Mouse (Mus musculus) neural tube, embryonic 12.5 days (tissue): ENCODE measurements at regions not wholly inside any gene's neighbourhood (a gene's known extent, or its start where the extent isn't known, plus 50 kb on each side); places are given as distances from the start of the nearest gene placed in this dataset.

Experiments used
- ATAC-seq: fragments of 200-750 bp; cut with Nextera tagmentation; 2 replicates; pipeline ENCODE4 v1.8.0; 2017; ENCODE audit warnings: low read depth, mild to moderate bottlenecking, moderate TSS enrichment, moderate library complexity; ENCODE audit not compliant: low FRiP score
- H3K27ac ChIP-seq: fragments of 300-500 bp; sonication (generic); 2 replicates; pipeline ENCODE4 v1.5.1; 2016
- H3K27me3 ChIP-seq: fragments of 300-500 bp; sonication (generic); replicated peaks from 2 replicates; pipeline ENCODE4 v1.6.1; 2016; ENCODE audit warnings: mild to moderate bottlenecking
- H3K36me3 ChIP-seq: fragments of 300-500 bp; sonication (generic); 2 replicates; pipeline ENCODE4 v1.6.1; 2016; ENCODE audit warnings: mild to moderate bottlenecking
- H3K4me1 ChIP-seq: fragments of 300-500 bp; sonication (generic); 2 replicates; pipeline ENCODE4 v1.6.1; 2016
- H3K4me2 ChIP-seq: fragments of 300-500 bp; sonication (generic); replicated peaks from 2 replicates; pipeline ENCODE4 v1.6.1; 2016; ENCODE audit warnings: mild to moderate bottlenecking
- H3K4me3 ChIP-seq: fragments of 300-500 bp; sonication (generic); 2 replicates; pipeline ENCODE4 v1.5.1; 2016
- H3K9ac ChIP-seq: fragments of 300-500 bp; sonication (generic); 2 replicates; pipeline ENCODE4 v1.6.1; 2016; ENCODE audit warnings: mild to moderate bottlenecking
- H3K9me3 ChIP-seq: fragments of 300-500 bp; sonication (generic); 2 replicates; pipeline ENCODE4 v1.6.1; 2016; ENCODE audit warnings: mild to moderate bottlenecking
- WGBS: fragments of 180-500 bp; shearing (Covaris S2); methylation state at CpG from one replicate; pipeline ENCODE4 v1.1.7; 2016; 5-methylcytosine and 5-hydroxymethylcytosine counted together

DNA sequence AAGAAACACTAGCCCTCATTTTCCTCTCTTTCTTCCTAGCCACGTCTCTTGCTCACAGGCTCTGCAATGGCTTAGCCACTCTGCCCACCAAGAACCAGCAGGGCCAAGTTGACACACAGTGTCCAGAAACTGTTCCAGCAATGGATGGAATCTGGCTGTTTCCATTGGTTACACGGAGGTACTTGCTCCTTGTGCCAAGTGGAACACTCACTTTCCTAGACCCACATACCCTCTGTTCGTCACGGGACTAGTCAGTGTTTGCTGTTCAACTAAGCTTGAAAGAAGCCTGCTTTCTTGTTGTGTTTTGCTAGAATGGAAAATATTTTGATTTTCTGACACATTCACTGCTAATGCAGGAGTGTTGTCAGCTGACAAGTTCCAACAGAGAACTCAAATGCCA lies 575.7 kb upstream of the Gulo start:
- Histone ChIP-seq H3K4me3 (no peak overlapping the region), H3K9me3 (no peaks in the 10 kb centered on the region), H3K9ac (no peak overlapping the region), H3K27ac (no peak overlapping the region), H3K4me2 (no peak overlapping the region), H3K36me3 (no peaks in the 10 kb centered on the region), H3K4me1 (no peaks in the 10 kb centered on the region), H3K27me3 (no peaks in the 10 kb centered on the region)
- WGBS, result 83% methylated on average over 4 of the region's 4 CpGs
- no peak for ATAC-seq

- H3K9me3 ChIP-seq, result no peaks in the 10 kb centered on the region
Observed at GRCm38 (mm10) chr14:66579904-66580492, 571.0 kb upstream of the Gulo start.

DNA sequence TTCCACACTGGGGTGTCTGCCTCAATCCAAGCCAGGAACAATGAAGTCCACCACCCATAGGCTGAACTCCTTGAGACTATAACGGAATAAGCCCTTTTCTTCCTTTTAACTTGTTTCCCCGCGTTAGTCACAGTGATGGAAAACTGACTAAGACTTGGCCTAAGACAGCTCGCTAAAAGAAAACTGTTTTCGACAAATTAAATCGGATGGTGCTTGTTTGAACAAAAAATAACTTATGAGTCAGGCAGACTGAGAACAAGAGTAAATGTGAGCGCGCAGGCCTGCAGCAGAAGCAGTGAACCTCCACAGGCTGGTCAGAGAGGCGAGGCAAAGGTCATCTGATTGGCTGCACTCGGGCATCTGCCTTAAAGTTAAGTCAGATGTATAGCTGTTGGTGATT lies 557.6 kb upstream of the Gulo start:
- Histone ChIP-seq H3K27me3 (no peaks in the 10 kb centered on the region), H3K4me3 (no peak overlapping the region)

More at GRCm38 (mm10) chr14:66579904-66580492, 571.0 kb upstream of the Gulo start:
- ATAC-seq, result no peak
- H3K27ac ChIP-seq, result no peak overlapping the region
- no peaks in the 10 kb centered on the region for H3K36me3 ChIP-seq
- H3K4me2 ChIP-seq, result no peak overlapping the region
- no peaks in the 10 kb centered on the region for H3K4me1 ChIP-seq
- no peaks in the 10 kb centered on the region for H3K27me3 ChIP-seq
- 73% methylated on average over 6 of the region's 6 CpGs for WGBS
- no peak overlapping the region for H3K4me3 ChIP-seq
- H3K9ac ChIP-seq, result no peak overlapping the region

GRCm38 (mm10) chr14:66562744-66563143 lies 553.7 kb upstream of the Gulo start:
- no peaks in the 10 kb centered on the region for H3K9me3 ChIP-seq

More for the DNA sequence above, 557.6 kb upstream of the Gulo start:
- Histone ChIP-seq H3K9ac (no peak overlapping the region), H3K36me3 (no peaks in the 10 kb centered on the region), H3K27ac (no peak overlapping the region), H3K4me2 (no peak overlapping the region), H3K9me3 (no peaks in the 10 kb centered on the region), H3K4me1 (no peaks in the 10 kb centered on the region)
- WGBS, result 85% methylated on average over 10 of the region's 10 CpGs
- no peak for ATAC-seq

GRCm38 (mm10) chr14:66561715-66562114 lies 552.7 kb upstream of the Gulo start:
- no peak overlapping the region for H3K27ac ChIP-seq
- no peaks in the 10 kb centered on the region for H3K36me3 ChIP-seq
- 76% methylated on average over 3 of the region's 3 CpGs for WGBS
- no peak overlapping the region for H3K9ac ChIP-seq
- H3K4me1 ChIP-seq, result no peaks in the 10 kb centered on the region
- no peaks in the 10 kb centered on the region for H3K27me3 ChIP-seq
- no peaks in the 10 kb centered on the region for H3K9me3 ChIP-seq
- no peak overlapping the region for H3K4me2 ChIP-seq
- ATAC-seq, result no peak
- no peak overlapping the region for H3K4me3 ChIP-seq

More at GRCm38 (mm10) chr14:66562744-66563143, 553.7 kb upstream of the Gulo start:
- WGBS, result 81% methylated on average over 4 of the region's 4 CpGs
- no peak overlapping the region for H3K9ac ChIP-seq
- no peak overlapping the region for H3K4me3 ChIP-seq
- no peak overlapping the region for H3K4me2 ChIP-seq
- no peaks in the 10 kb centered on the region for H3K4me1 ChIP-seq
- no peaks in the 10 kb centered on the region for H3K36me3 ChIP-seq
- no peak for ATAC-seq
- no peak overlapping the region for H3K27ac ChIP-seq
- no peaks in the 10 kb centered on the region for H3K27me3 ChIP-seq

- ATAC-seq, result no peak
- Histone ChIP-seq H3K4me1 (no peaks in the 10 kb centered on the region), H3K9ac (no peak overlapping the region), H3K9me3 (no peaks in the 10 kb centered on the region), H3K27me3 (no peaks in the 10 kb centered on the region), H3K4me2 (no peak overlapping the region), H3K27ac (no peak overlapping the region), H3K4me3 (no peak overlapping the region), H3K36me3 (no peaks in the 10 kb centered on the region)
- WGBS, result 85% methylated on average over 5 of the region's 5 CpGs
Observed at GRCm38 (mm10) chr14:66561042-66561590, 552.1 kb upstream of the Gulo start.

GRCm38 (mm10) chr14:66558393-66558792 lies 549.4 kb upstream of the Gulo start:
- Histone ChIP-seq H3K4me1 (no peaks in the 10 kb centered on the region), H3K4me2 (no peak overlapping the region), H3K27me3 (no peaks in the 10 kb centered on the region), H3K36me3 (no peaks in the 10 kb centered on the region), H3K4me3 (no peak overlapping the region), H3K27ac (no peak overlapping the region), H3K9me3 (no peaks in the 10 kb centered on the region), H3K9ac (no peak overlapping the region)
- no peak for ATAC-seq
- 89% methylated on average over 5 of the region's 5 CpGs for WGBS

DNA sequence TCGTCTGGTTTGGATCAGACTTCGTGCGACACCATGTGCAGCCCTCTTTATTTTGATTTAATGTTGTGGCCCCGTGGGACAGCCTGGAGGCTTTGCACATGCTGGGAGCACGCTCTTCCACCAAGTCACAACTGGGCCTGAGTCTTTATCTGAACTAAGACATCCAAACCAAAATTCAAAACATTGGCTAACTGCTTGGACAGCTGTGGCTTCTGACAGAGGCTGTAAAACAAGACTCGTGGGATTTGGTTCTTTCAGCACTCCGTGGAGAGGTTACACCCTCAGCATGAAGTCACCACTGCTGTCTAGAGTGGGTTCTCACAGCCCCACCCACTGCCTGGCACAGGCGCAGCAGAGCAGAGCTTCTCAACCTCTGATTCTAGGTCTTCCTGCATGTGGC lies 548.6 kb upstream of the Gulo start:
- Histone ChIP-seq H3K27ac (no peak overlapping the region), H3K4me3 (no peak overlapping the region), H3K9ac (no peak overlapping the region), H3K27me3 (no peaks in the 10 kb centered on the region), H3K4me2 (no peak overlapping the region), H3K4me1 (no peaks in the 10 kb centered on the region), H3K9me3 (no peaks in the 10 kb centered on the region), H3K36me3 (no peaks in the 10 kb centered on the region)
- ATAC-seq, result no peak
- 64% methylated on average over 8 of the region's 8 CpGs for WGBS

DNA sequence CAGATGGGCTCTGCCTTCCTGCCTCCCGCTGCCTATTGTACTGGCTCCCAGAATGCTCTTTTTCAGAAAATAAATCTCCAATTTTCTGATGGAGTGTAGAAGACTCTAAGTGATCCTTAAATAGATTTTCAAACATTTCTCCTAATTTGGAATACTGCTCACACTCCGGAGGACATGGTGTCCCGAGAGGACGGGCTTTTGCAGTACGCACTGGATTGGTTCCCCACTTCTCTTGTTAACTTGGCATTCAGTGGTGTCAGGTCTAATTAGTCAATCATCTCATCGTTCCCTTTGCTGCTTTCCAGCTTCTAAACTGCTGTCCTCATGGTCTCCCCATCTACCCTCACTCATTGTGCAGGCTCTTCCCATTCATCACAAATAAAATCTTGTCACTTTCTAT lies 529.5 kb upstream of the Gulo start:
- Histone ChIP-seq H3K27ac (no peak overlapping the region), H3K27me3 (no peaks in the 10 kb centered on the region), H3K4me3 (no peak overlapping the region), H3K9me3 (no peaks in the 10 kb centered on the region), H3K4me2 (no peak overlapping the region), H3K36me3 (no peaks in the 10 kb centered on the region), H3K4me1 (no peaks in the 10 kb centered on the region), H3K9ac (no peak overlapping the region)
- no peak for ATAC-seq
- WGBS, result 90% methylated on average over 6 of the region's 6 CpGs

GRCm38 (mm10) chr14:66534671-66535070 lies 525.7 kb upstream of the Gulo start:
- H3K27ac ChIP-seq, result no peak overlapping the region
- H3K9ac ChIP-seq, result no peak overlapping the region
- no peaks in the 10 kb centered on the region for H3K36me3 ChIP-seq
- H3K4me2 ChIP-seq, result no peak overlapping the region
- no peaks in the 10 kb centered on the region for H3K9me3 ChIP-seq
- WGBS, result 55% methylated on average over 1 of the region's 1 CpGs
- no peaks in the 10 kb centered on the region for H3K27me3 ChIP-seq
- H3K4me3 ChIP-seq, result no peak overlapping the region
- H3K4me1 ChIP-seq, result no peaks in the 10 kb centered on the region
- ATAC-seq, result no peak

DNA sequence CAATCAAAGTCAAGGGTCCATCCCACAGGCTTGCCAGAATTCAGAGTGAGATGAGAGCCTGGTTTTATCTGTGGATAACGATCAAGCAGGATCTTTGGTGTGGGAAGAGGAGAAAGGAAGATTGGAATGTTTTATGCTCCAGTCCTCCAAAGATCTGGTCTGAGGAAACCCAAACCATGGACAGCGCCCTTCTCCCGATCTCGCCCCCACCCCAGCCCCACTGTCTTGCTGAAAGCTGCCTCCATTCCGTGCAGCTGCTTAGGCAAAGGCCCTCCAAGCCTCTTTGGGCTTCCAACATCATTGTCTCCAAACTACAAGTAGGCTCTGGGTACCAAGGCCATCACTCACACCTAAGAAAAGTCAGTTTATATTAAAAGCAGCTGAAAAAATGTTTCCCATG lies 519.1 kb upstream of the Gulo start:
- no peak overlapping the region for H3K4me3 ChIP-seq
- no peaks in the 10 kb centered on the region for H3K9me3 ChIP-seq
- no peaks in the 10 kb centered on the region for H3K36me3 ChIP-seq
- H3K27ac ChIP-seq, result no peak overlapping the region
- no peak overlapping the region for H3K9ac ChIP-seq
- 48% methylated on average over 5 of the region's 5 CpGs for WGBS
- no peaks in the 10 kb centered on the region for H3K4me1 ChIP-seq
- no peaks in the 10 kb centered on the region for H3K27me3 ChIP-seq
- no peak for ATAC-seq
- no peak overlapping the region for H3K4me2 ChIP-seq

- Histone ChIP-seq H3K4me2 (no peak overlapping the region), H3K9ac (no peak overlapping the region), H3K27me3 (no peaks in the 10 kb centered on the region), H3K4me1 (no peaks in the 10 kb centered on the region), H3K9me3 (no peaks in the 10 kb centered on the region), H3K4me3 (no peak overlapping the region), H3K36me3 (no peaks in the 10 kb centered on the region), H3K27ac (no peak overlapping the region)
- 74% methylated on average over 6 of the region's 6 CpGs for WGBS
- ATAC-seq, result no peak
Observed at GRCm38 (mm10) chr14:66527061-66527460, 518.1 kb upstream of the Gulo start.

DNA sequence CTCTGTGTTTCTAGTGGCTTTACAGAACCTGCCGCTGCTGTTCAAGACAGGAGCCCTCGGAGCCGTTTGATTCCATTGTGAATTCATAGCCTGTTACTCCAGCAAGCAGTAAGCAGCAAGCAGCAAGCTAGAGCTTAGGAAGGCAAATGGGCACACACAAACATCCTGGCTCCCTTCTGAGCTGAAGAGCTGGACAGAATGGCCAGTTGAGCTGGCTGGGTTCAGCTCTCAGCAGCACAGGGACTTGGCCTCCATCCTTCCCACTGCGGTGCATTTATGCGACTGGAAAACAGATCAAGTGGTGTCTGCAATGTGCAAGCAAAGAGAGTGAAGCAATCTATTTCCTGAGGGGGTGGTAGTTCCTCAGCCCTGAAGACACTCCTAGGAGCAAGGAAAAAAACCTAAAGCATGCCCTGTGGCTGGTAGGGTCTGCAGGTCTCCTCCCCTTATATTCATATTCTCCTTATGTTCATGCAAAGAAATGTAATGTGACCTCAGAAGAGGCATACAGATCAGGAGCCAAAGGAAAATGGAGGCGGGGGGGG lies 513.9 kb upstream of the Gulo start:
- H3K4me2 ChIP-seq, result no peak overlapping the region

More for the DNA sequence above, 513.9 kb upstream of the Gulo start:
- Histone ChIP-seq H3K9ac (no peak overlapping the region), H3K27ac (no peak overlapping the region), H3K36me3 (no peaks in the 10 kb centered on the region), H3K4me3 (no peak overlapping the region), H3K9me3 (no peaks in the 10 kb centered on the region), H3K27me3 (no peaks in the 10 kb centered on the region), H3K4me1 (no peaks in the 10 kb centered on the region)
- 77% methylated on average over 6 of the region's 6 CpGs for WGBS
- no peak for ATAC-seq
